Mouse (Mus musculus) heart, postnatal 0 days (tissue): Measurements from ENCODE around the gene Hist1h3c. TPM values are rescaled to one million over a fixed set of nuclear protein-coding genes. Genes with fewer than 3 reads are reported as not detected.
"Not testable (repeated sequence)": the region's sequence is repeated elsewhere in the genome, so short reads cannot be mapped to it uniquely, and the experiment has no call there.

Source experiments
- ATAC-seq: fragments of 200-750 bp; cut with Nextera tagmentation; 2 replicates; pipeline ENCODE4 v1.8.0; 2017; ENCODE audit warnings: low read depth, moderate number of reproducible peaks, moderate library complexity; ENCODE audit not compliant: insufficient read depth
- DNase-seq: peaks from one replicate; pipeline ENCODE4 v3.0.0-alpha.2; 2016; ENCODE audit warnings: low spot score
- H3K27ac ChIP-seq: fragments of 300-500 bp; sonication (generic); 2 replicates; pipeline ENCODE4 v1.5.1; 2014; ENCODE audit warnings: low read depth, mild to moderate bottlenecking
- H3K27me3 ChIP-seq: fragments of 300-500 bp; sonication (generic); 2 replicates; pipeline ENCODE4 v1.6.1; 2014; ENCODE audit warnings: low read length, mixed read lengths; ENCODE audit not compliant: control insufficient read depth, insufficient read depth
- H3K36me3 ChIP-seq: fragments of 300-500 bp; sonication (generic); replicated peaks from 2 replicates; pipeline ENCODE4 v1.6.1; 2014; ENCODE audit warnings: low read length, mixed read lengths; ENCODE audit not compliant: control insufficient read depth, insufficient read depth
- H3K4me1 ChIP-seq: fragments of 300-500 bp; sonication (generic); 2 replicates; pipeline ENCODE4 v1.6.1; 2014; ENCODE audit warnings: antibody characterized with exemption; ENCODE audit not compliant: control insufficient read depth, insufficient read depth
- H3K4me2 ChIP-seq: fragments of 300-500 bp; sonication (generic); 2 replicates; pipeline ENCODE4 v1.6.1; 2014; ENCODE audit warnings: low read depth, mild to moderate bottlenecking, low read length, moderate library complexity
- H3K4me3 ChIP-seq: fragments of 300-500 bp; sonication (generic); 2 replicates; pipeline ENCODE4 v1.5.1; 2014; ENCODE audit warnings: low read depth, low read length
- H3K9ac ChIP-seq: fragments of 300-500 bp; sonication (generic); replicated peaks from 2 replicates; pipeline ENCODE4 v1.6.1; 2014; ENCODE audit warnings: low read depth, low read length, mixed read lengths
- H3K9me3 ChIP-seq: fragments of 300-500 bp; sonication (generic); replicated peaks from 2 replicates; pipeline ENCODE4 v1.6.1; 2016; ENCODE audit warnings: low read length; ENCODE audit not compliant: control insufficient read depth
- CTCF ChIP-seq: IDR thresholded peaks from 2 replicates; pipeline ENCODE4 v1.5.1; 2016; ENCODE audit warnings: antibody characterized with exemption, control low read depth, low read depth
- EP300 ChIP-seq: IDR thresholded peaks from 2 replicates; pipeline ENCODE4 v1.6.1; 2016; ENCODE audit warnings: antibody characterized with exemption, low read depth
- WGBS: fragments of 180-500 bp; shearing (Covaris S2); extraction: QIAGEN DNeasy Blood & Tissue Kit; methylation state at CpG from one replicate; pipeline ENCODE4 v1.1.7; 2014; 5-methylcytosine and 5-hydroxymethylcytosine counted together
- polyA plus RNA-seq: library from polyadenylated mRNA; unstranded; fragments of >200 nt; fragmentation: Nextera tagmentation; extraction: Ambion mirVana; gene quantifications from 2 replicates; pipeline ENCODE4 v1.2.1, GENCODE M21; 2015
- total RNA-seq: library from RNA; depleted of rRNA; stranded (reverse); fragments of >200 nt; gene quantifications from 2 replicates; pipeline ENCODE4 v1.2.3, GENCODE M21; 2014; ENCODE audit warnings: low replicate concordance

The Hist1h3c gene
- total and polyA plus RNA-seq, 2 experiments from 2014 or later = 1.3 to 1,907 TPM

DNA sequence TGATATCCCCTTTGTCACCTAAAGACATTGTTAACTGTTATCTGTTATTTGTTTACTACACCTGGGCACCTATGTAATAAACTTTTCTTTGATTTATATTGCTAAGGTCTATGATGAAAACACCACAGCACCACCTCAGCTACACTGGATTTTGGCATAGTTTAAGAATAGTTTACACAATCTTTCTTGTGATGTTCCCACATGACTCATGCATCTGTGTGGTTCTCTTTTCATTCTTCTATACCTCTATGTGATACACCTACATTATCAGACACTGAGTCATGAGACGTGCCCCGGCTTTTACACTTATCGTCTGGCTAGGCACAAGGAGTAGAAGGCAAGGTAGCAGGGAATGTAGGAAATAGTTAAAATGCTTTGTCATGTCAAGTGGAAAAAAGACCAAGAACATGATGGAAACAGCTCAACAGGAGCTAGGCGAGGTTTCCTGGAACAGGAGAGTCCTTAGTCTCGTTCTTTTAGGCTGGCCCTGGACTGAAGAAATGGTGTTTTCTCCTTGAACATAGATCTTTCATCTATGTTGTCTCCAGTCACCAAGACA, 4.2 kb upstream of the Hist1h3c start:
- ATAC-seq (no peak), DNase-seq (no peak)
- Histone ChIP-seq H3K27me3 (no peaks in the 10 kb centered on the region), H3K4me2 (no peak overlapping the region), H3K4me1 (peaks cover 11% of the 10 kb centered on the region; the same call in 1 of the 2 replicates), H3K4me3 (no peak overlapping the region), H3K36me3 (no peaks in the 10 kb centered on the region), H3K27ac (no peak overlapping the region), H3K9ac (no peak overlapping the region), H3K9me3 (no peaks in the 10 kb centered on the region)
- WGBS = 91% methylated on average over 5 of the region's 5 CpGs
- TF ChIP-seq EP300 (no peak), CTCF (no peak)

DNA sequence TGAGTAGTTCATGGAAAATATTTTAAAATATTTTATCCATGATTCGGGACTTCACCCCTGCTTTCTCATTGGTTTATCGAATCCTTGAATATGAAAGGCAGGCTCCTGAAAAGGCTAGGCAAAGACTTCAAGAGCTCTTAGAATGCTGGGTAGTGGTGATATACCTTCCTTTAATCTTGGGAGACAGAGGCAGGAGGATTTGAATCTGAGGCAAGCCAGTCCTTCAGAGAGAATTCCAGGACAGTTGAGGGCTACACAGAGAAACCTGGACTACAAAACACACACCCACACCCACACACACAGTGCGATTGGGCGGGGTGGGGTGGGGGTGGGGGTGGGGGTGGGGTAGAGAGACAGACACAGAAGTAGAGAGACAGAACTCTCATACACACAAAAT, 2.5 kb upstream of the Hist1h3c start:
- TF ChIP-seq CTCF = no peak
- no peak for TF ChIP-seq EP300
- Histone ChIP-seq H3K9me3 (no peaks in the 10 kb centered on the region), H3K27ac (peak overlapping the region; percentile 12; the same call in 1 of the 2 replicates), H3K36me3 (no peaks in the 10 kb centered on the region), H3K4me2 (peak overlapping the region; percentile 60; the same call in 1 of the 2 replicates), H3K27me3 (no peaks in the 10 kb centered on the region), H3K4me3 (no peak overlapping the region), H3K9ac (no peak overlapping the region), H3K4me1 (peaks cover 11% of the 10 kb centered on the region; the same call in 1 of the 2 replicates)
- WGBS = 20% methylated on average over 4 of the region's 4 CpGs
- ATAC-seq = no peak
- no peak for DNase-seq

DNA sequence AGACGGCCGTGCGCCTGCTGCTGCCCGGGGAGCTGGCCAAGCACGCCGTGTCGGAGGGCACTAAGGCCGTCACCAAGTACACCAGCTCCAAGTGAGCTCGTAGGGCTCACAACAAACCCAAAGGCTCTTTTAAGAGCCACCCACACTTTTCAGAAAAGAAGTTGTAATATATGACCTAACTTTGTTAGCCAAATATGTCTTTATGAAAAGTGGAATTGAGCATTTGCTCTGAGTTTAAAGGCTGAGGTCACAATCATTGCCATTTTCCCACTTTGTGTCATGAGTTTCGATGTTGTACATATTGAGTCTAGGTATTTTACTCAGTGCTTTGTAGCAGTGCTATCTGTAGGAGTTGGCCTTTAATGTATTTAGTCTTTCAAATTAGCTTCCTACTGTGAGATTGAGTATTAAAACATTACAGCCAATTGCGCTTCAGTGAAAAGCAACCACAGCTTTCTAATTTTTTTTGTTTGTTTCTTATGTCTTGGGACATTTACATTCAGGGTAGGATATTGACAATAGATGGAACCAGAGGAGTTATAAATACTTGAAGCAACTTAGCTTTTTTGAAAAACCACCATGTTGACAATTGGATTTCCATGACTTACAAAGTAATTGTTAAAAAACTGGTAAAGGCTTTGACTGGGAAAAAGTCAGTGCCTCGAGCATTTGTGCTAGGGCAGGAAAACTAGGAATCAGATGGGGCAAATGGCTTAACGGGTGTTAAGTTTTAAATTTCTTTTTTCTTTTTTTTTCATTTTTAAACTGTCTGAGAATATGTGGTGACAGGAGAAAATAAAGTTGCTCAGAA, 1.9 kb upstream of the Hist1h3c start:
- H3K4me2 ChIP-seq = peak overlapping the region; percentile 60
- H3K27ac ChIP-seq = peak overlapping the region; percentile 98
- WGBS = 9% methylated on average over 11 of the region's 13 CpGs
- H3K27me3 ChIP-seq = no peaks in the 10 kb centered on the region
- 0 out of 2 replicates have a peak, but pooled peaks have one; percentile 4 for ATAC-seq
- no peaks in the 10 kb centered on the region for H3K36me3 ChIP-seq
- peaks cover 11% of the 10 kb centered on the region; the same call in 1 of the 2 replicates for H3K4me1 ChIP-seq
- TF ChIP-seq EP300 (no peak), CTCF (no peak)
- no peaks in the 10 kb centered on the region for H3K9me3 ChIP-seq
- peak overlapping the region; percentile 38 for H3K4me3 ChIP-seq
- DNase-seq = no peak
- peak overlapping the region; percentile 55 for H3K9ac ChIP-seq

DNA sequence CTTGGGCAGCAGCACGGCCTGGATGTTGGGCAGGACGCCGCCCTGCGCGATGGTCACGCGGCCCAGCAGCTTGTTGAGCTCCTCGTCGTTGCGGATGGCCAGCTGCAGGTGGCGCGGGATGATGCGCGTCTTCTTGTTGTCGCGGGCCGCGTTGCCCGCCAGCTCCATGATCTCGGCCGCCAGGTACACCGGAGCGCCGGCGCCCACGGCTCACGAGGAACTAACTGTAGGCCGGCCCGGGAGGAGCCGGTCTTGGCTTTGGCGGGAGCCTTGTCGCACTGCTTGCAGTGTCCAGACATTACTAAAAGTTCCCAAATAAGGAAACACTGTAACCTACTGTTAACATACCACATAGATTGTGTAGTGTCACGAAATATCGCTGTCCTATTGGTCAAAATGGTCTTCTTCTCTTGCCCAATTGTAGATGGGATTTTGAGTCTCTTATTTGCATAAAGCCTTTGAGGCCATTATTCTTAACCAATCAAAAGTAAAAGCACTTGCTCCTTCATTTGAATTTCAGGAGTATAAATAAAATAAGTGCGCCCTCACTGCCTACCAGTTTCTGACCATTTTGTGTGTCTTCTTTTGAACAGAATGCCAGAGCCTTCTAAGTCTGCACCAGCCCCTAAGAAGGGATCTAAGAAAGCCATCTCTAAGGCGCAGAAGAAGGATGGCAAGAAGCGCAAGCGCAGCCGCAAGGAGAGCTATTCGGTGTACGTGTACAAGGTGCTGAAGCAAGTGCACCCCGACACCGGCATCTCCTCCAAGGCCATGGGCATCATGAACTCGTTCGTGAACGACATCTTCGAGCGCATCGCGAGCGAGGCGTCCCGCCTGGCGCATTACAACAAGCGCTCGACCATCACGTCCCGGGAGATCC, 1.0 kb upstream of the Hist1h3c start, which contains the start of gene Hist1h2bb:
TSS of gene Hist1h2bb (plus strand) at position 534 of the 880 bp plus-strand sequence.
- peaks cover 11% of the 10 kb centered on the region; the same call in 1 of the 2 replicates for H3K4me1 ChIP-seq
- peak within 1 kb of the TSS; percentile 60 for H3K4me2 ChIP-seq
- peak within 1 kb of the TSS; percentile 38 for H3K4me3 ChIP-seq
- H3K9ac ChIP-seq = peak within 1 kb of the TSS; percentile 55
- WGBS = 1% methylated on average over 36 of the region's 58 CpGs
- not testable (repeated sequence) for H3K27me3 ChIP-seq, H3K36me3 ChIP-seq, H3K9me3 ChIP-seq
- TF ChIP-seq EP300 = peak; percentile 52; the same call in 1 of the 2 replicates
- ATAC-seq (peak; percentile 86), DNase-seq (peak; percentile 99)
- H3K27ac ChIP-seq = peak within 1 kb of the TSS; percentile 98
